Mouse (Mus musculus): ENCODE results near the gene Crip1.
"Not testable (repeated sequence)": the region's sequence is repeated elsewhere in the genome, so short reads cannot be mapped to it uniquely, and the experiment has no call there.

Gene Crip1

GRCm38 (mm10) chr12:113181020-113181419 lies 34.9 kb downstream of the Crip1 start:
- in situ Hi-C loops (cut with MboI, MseI) = no loop called here

DNA sequence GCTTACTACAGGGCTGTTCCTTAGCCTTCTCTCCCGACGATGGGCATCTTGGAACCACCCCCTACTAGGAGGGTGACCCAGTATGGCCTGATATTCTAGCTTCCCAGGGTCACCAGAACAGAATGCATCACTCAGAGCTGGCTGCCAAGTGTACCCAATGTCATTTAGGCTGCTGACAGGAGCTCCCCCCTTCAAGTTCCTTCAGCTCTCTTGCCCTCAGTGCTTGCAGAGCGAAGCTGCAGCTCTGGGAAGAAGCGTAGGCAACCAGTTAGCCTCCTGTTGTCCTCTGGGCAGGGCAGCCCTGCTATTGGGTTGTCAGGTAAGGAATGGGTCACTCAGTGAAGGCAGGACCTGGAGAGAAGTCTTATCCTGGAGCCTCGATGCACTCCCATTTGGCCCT lies 38.8 kb downstream of the Crip1 start:
- in situ Hi-C loops (cut with MboI, MseI) = loop anchor here (5.0 kb wide), 1 partner anchor 38 kb away; the partner anchor contains the start of gene Crip1

GRCm38 (mm10) chr12:113185442-113186291 lies 39.6 kb downstream of the Crip1 start, which contains the start of gene Tmem121:
Gene Tmem121, plus strand, starts transcription at chr12:113185930.
- in situ Hi-C loops (cut with MboI, MseI) = loop anchor here (5.0 kb wide), 1 partner anchor 38 kb away; the partner anchor contains the start of gene Crip1

DNA sequence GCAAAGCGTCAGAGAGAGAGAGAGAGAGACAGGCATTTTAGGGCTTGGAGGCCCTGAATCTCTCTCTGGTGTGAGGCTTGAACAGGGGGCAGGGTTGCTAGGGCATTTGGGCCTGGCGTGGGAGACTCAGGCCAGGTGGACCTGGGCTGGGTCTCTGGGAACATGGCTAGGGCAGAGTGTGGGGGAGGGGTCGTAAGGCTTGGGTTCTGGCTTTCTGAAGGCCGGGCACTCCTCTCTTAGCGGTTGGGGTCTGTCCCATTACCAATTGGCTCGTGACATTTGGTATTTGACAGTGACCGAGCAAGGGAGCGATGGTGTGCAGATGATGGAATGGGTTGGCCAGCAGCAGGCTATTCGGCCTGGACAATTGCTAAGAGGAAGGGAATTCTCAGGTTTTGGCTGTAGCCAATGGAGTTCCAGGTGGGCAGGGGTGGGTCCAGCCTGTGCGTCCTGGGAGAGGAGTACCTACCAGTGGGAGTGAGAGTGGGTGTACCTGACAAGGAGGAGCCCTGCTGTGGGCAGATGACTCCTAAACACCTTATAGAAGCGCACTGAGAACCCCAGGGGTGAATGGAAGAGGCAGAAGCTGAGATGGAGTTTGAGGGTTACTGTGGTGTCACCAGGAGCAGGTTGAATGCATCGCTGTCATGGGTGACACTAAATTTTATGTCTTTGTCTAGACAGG lies 40.4 kb downstream of the Crip1 start:
- in situ Hi-C loops (cut with MboI, MseI) = loop anchor here (5.0 kb wide), 1 partner anchor 39 kb away; the partner anchor contains the start of gene Crip1

- in situ Hi-C loops (cut with MboI, MseI) = loop anchor here (5.0 kb wide), 1 partner anchor 40 kb away; the partner anchor contains the start of gene Crip1
These were observed 40.9 kb downstream of the Crip1 start for GRCm38 (mm10) chr12:113187011-113187375.

- in situ Hi-C loops (cut with MboI, MseI) = loop anchor here (5.0 kb wide), 1 partner anchor 40 kb away; the partner anchor contains the start of gene Crip1
These were observed 41.6 kb downstream of the Crip1 start for GRCm38 (mm10) chr12:113187584-113188295.

DNA sequence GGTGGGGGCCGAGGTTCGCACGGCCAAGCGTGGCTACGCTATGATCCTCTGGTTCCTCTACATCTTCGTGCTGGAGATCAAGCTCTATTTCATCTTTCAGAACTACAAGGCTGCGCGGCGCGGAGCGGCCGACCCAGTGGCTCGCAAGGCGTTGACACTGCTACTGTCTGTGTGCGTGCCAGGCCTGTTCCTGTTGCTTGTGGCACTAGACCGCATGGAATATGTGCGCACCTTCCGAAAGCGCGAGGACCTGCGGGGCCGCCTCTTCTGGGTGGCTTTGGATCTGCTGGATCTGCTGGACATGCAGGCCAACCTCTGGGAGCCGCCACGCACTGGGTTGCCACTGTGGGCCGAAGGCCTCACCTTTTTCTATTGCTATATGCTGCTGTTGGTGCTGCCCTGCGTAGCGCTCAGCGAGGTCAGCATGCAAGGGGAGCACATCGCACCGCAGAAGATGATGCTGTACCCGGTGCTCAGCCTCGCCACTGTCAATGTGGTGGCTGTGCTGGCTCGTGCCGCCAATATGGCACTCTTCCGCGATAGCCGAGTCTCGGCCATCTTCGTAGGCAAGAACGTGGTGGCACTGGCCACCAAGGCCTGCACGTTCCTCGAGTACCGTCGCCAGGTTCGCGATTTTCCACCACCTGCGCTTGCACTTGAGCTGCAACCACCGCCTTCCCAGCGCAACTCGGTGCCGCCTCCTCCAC lies 42.4 kb downstream of the Crip1 start:
- in situ Hi-C loops (cut with MboI, MseI) = loop anchor here (5.0 kb wide), 1 partner anchor 41 kb away; the partner anchor contains the start of gene Crip1

- in situ Hi-C loops (cut with MboI, MseI) = no loop called here
These were observed 47.3 kb downstream of the Crip1 start for GRCm38 (mm10) chr12:113193423-113193822.

- in situ Hi-C loops (cut with MboI, MseI) = not testable (repeated sequence)
These were observed 53.0 kb downstream of the Crip1 start for GRCm38 (mm10) chr12:113199132-113199531.

GRCm38 (mm10) chr12:113201301-113201700 lies 55.2 kb downstream of the Crip1 start:
- in situ Hi-C loops (cut with MboI, MseI) = no loop called here

GRCm38 (mm10) chr12:113202008-113202407 lies 55.9 kb downstream of the Crip1 start:
- in situ Hi-C loops (cut with MboI, MseI) = no loop called here

Measured in regulatory T cell (primary cell).